Mouse (Mus musculus): ENCODE measurements around the gene Atg4b.

The Atg4b gene

GRCm38 (mm10) chr1:93751290-93751689 lies at the start of gene Atg4b:
Gene Atg4b, plus strand, starts transcription at chr1:93751500.
- no peak for DNase-seq (ENCODE audit: low read depth in 2 of 2, low spot score in 2 of 2)

GRCm38 (mm10) chr1:93702106-93702505 lies 49.2 kb upstream of the Atg4b start:
- DNase-seq (ENCODE audit: low read depth in 2 of 2, low spot score in 2 of 2), result no peak

GRCm38 (mm10) chr1:93703472-93704048 lies 47.7 kb upstream of the Atg4b start:
- DNase-seq (ENCODE audit: low read depth in 2 of 2, low spot score in 2 of 2), result no peak

GRCm38 (mm10) chr1:93704341-93704740 lies 47.0 kb upstream of the Atg4b start:
- no peak for DNase-seq (ENCODE audit: low read depth in 2 of 2, low spot score in 2 of 2)

DNA sequence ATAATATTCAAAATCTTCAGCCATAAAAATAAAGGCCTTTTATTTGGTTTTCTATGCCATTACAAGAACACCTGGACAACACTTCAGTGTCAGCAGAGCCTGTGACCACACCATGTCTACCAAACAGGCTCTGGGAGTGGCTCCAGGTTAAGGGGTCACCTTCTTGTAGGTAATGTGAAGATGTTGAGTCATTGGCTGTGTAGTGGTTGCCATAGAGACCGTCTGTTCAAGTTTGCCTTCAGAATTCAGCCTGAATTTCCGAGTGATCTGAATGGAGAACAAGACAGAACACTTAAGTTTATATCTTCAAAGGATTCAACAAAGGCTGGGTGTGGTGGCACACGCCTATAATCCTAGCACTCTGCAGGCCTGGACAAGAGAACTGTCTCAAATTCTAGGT lies 45.9 kb upstream of the Atg4b start:
- DNase-seq (ENCODE audit: low read depth in 2 of 2, low spot score in 2 of 2), result no peak

GRCm38 (mm10) chr1:93716166-93716565 lies 35.1 kb upstream of the Atg4b start:
- no peak for DNase-seq (ENCODE audit: low read depth in 2 of 2, low spot score in 2 of 2)

DNA sequence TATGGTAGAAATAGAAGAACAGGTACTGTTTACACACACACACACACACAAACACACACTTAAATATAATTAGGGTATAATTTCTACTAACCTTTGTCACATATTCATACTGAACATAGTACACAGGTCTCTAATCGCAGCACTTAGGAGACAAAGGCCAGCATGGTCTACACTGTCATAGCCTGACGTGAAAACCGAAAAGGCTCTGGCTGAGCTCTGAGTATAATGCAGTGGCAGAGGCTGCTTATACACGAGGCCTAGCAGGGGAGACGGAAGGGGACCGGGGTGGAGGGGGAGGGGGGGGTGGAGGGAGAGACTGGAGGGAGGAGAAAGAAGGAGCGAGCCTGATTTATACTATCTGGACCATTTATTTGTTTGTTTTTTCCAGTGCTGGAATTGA lies 29.7 kb upstream of the Atg4b start:
- DNase-seq (ENCODE audit: low read depth in 2 of 2, low spot score in 2 of 2), result no peak

GRCm38 (mm10) chr1:93724623-93725022 lies 26.7 kb upstream of the Atg4b start:
- no peak for DNase-seq (ENCODE audit: low read depth in 2 of 2, low spot score in 2 of 2)

- no peak for DNase-seq (ENCODE audit: low read depth in 2 of 2, low spot score in 2 of 2)
Measured at GRCm38 (mm10) chr1:93725665-93726064, 25.6 kb upstream of the Atg4b start.

DNA sequence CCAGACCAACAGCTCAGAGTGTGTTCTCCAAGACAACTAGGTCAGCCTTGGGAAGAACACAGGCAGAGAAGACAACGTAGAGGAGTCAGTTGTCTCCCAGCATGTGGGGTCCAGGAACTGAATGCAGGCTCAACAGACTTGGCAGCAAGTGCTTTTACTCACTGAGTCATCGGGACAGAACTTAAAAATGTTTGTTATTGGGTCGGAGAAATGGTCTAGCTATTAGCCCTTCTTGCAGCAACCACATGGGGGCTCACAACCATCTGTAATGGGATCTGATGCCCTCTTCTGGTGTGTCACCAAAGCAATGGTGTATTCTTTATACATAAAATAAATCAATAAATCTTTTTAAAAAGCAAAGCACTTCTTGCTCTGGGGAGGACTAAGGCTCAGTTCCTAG lies 25.2 kb upstream of the Atg4b start:
- no peak for DNase-seq (ENCODE audit: low read depth in 2 of 2, low spot score in 2 of 2)

DNA sequence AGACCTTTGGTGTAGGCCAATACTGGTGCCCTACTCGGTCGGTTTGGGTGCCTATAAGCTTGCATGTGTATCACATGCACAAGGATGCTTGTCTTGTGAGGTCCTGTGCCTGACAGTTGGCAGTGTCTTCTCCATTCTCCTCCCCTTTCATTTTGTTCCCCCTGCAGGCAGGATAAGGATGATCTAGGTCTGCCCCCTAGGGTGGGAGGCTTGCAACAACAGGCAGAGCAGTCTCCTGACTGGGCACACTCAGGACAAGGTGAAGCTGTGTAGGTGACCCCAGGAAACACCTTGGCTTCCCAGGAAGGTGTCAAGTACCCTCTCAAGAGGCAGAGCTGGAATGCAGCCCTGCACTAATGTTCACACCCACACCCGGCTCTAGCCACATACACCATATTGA lies 24.3 kb upstream of the Atg4b start:
- peak; percentile 8 to 30 for DNase-seq (ENCODE audit: low read depth in 2 of 2, low spot score in 2 of 2)

GRCm38 (mm10) chr1:93731103-93731502 lies 20.2 kb upstream of the Atg4b start:
- DNase-seq (ENCODE audit: low read depth in 2 of 2, low spot score in 2 of 2), result no peak

GRCm38 (mm10) chr1:93731880-93732281 lies 19.4 kb upstream of the Atg4b start:
- no peak for DNase-seq (ENCODE audit: low read depth in 2 of 2, low spot score in 2 of 2)

DNA sequence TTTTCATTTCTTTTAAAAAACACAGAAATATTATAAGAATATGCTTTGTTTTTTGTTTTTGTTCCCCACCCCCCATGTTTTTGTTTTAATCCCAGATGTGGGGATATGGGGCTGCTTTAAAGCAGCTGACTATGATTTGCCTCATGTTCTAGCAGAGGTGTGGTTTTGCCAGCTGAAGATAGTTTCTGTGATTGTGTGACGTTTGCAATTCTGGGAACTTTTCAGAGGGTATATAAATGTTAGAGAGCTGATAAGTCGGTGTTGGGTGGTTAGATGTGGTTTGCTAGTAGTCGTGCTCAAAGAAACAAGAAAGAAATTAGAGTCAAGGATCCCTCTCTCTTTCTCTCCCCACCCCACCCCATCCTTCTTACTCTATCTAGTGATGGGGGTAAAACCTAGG lies 15.4 kb upstream of the Atg4b start:
- peak in 1 of 2 experiments; percentile 2 for DNase-seq (ENCODE audit: low read depth in 2 of 2, low spot score in 2 of 2)

GRCm38 (mm10) chr1:93737711-93738110 lies 13.6 kb upstream of the Atg4b start:
- no peak for DNase-seq (ENCODE audit: low read depth in 2 of 2, low spot score in 2 of 2)

- no peak for DNase-seq (ENCODE audit: low read depth in 2 of 2, low spot score in 2 of 2)
Measured at GRCm38 (mm10) chr1:93740671-93741070, 10.6 kb upstream of the Atg4b start.

GRCm38 (mm10) chr1:93741987-93742386 lies 9.3 kb upstream of the Atg4b start:
- DNase-seq (ENCODE audit: low read depth in 2 of 2, low spot score in 2 of 2), result no peak

DNA sequence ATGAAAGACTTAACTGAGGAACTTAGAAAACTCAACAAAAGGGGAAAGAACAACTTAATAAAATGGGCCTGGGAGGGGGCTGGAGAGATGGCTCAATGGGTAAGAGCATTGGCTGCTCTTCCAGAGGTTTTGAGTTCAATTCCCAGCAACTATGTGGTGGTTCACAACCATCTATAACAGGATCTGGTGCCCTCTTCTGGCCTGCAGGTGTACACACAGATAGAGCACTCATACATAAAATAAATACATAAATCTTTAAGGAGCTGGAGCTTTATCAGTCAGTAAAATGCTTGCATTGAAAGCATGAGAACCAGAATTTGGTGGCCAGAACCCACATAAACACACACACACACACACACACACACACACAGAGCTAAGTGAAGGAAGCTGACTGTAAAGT lies 8.4 kb upstream of the Atg4b start:
- DNase-seq (ENCODE audit: low read depth in 2 of 2, low spot score in 2 of 2), result peak in 1 of 2 experiments; percentile 8

- no peak for DNase-seq (ENCODE audit: low read depth in 2 of 2, low spot score in 2 of 2)
Measured at GRCm38 (mm10) chr1:93746179-93746578, 5.1 kb upstream of the Atg4b start.

GRCm38 (mm10) chr1:93748539-93748938 lies 2.8 kb upstream of the Atg4b start:
- DNase-seq (ENCODE audit: low read depth in 2 of 2, low spot score in 2 of 2), result no peak

GRCm38 (mm10) chr1:93753911-93754572 lies 2.7 kb downstream of the Atg4b start:
- DNase-seq (ENCODE audit: low read depth in 2 of 2, low spot score in 2 of 2), result peak in 1 of 2 experiments; percentile 14

DNA sequence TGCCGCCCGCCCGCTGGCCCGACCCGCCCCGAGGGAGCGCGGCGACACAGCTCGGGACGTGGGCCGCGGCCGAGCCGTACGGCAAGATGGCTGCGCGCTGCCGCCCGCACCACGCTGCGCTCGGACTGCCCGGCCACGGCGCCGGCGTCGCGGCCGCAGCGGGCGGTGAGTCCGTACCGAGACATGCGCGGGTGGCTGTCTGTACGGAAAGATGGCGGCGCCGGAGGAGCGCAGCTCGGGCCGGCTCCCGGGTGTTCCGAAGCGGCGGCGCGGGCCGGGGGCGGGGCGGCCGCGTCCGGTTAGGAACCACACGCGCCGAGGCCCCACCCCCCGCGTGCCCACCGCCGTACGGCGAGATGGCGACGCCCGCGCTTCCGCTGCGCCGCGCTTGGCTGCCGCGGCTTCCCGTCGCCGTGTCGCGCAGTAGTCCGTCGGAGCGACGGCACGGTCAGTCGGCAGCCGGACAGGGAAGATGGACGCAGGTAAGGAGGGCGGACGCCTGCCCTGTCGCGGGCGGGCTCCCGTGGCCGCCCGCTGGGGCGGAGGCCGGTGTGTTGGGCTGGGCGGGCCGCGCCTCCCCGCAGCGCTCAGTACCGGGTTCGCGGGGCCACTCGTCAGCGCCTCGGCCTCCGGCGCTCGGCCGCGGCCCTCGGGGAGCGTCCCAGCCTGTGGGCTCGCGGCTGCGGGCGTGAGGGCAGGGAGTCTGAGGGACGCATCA lies 3.4 kb downstream of the Atg4b start, which contains the start of gene Thap4:
Thap4 (minus strand) TSS at position 292 of the 718 bp plus-strand sequence.
- peak; percentile 63 to 70 for DNase-seq (ENCODE audit: low read depth in 2 of 2, low spot score in 2 of 2)

Data from CD8-positive naive resting alpha-beta T cell, adult 2 months (primary cell).